Mouse (Mus musculus): ENCODE measurements around the gene Noct.

- TF ChIP-seq CTCF (IDR thresholded peaks at IDR 0.05; ENCODE audit: control insufficient read depth, insufficient read depth, insufficient read length): no peak
- no peak for TF ChIP-seq MAX (IDR thresholded peaks at IDR 0.05)
Measured at GRCm38 (mm10) chr3:51232205-51232910, 8.1 kb downstream of the Noct start.
